Mouse (Mus musculus): ENCODE data around the gene Nudt14. TPM values are rescaled to one million over a fixed set of nuclear protein-coding genes. Genes with fewer than 3 reads are reported as not detected.

The Nudt14 gene
- total RNA-seq (2017) = 6.5 to 9.3 TPM (median 7.9 TPM) in 3 replicates

DNA sequence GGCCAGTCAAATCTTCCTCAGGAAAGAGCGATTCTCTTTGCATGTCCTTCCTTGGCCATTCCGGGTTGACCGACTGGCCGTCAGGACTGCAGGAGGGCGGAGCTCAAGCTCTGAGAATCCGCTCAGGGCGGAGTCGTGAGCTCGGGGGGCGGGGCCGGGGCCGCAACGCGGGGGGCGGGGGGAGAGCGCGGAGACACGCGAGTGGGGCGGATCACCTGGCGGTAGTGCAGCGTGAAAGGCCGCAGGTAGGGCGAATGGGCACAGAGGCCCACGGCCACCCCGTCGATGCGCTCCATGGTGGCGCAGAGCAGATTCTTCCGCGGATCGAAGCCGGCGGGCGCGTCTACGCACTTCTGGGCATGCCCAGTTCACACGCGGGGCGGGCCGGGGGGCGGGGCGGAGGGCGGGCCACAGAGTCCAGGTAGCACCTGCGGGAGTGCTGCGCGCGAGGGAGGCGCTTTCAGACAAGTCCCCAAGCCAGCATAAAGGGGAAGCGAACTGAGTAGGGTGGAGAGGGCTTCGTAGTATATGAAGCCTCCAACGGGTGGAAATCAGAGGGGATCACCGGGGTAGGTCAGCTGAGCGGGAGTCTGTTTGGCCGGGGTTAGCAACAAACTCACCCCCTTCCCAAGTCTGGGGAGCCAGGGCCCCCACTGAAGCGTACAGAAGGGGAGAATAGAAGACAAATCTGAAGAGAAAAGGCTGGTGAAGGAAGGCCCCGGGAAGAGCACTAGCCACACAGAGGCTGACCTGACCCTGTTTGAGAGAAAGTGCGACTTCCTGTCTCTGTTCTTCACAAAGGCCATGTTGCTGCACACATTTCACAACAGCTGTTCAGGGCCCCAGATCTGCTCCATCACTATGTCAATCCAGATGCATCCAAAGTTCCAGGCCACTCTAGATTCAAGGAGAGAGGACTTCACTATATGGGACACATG lies at the start of gene Nudt14:
TSS of gene Nudt14 (minus strand) at position 349 of the 938 bp plus-strand sequence.
- peak; percentile 44 for ATAC-seq (replicated peaks; ENCODE audit: insufficient number of reproducible peaks, low FRiP score, low TSS enrichment, poor library complexity, severe bottlenecking)

DNA sequence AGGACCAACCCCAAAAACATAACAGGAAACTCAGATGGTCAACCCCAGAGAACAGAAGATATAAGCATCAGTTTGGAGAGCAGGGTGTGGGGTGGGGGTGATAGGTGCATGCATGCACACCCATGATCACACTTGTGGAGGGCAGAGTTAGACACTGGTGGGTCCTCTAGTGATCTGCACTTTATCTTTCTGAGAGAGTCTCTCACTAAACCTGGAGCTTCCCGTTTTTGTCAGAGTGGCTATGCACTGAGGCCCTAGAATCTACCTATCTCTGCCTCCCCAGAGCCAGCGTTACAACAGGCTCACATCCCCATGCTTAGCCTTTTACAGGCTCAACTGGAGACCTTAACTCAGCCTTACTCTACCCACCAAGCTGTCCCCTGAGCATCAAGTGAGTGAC lies 49.5 kb upstream of the Nudt14 start:
- no peak for ATAC-seq (replicated peaks; ENCODE audit: insufficient number of reproducible peaks, low FRiP score, low TSS enrichment, poor library complexity, severe bottlenecking)

DNA sequence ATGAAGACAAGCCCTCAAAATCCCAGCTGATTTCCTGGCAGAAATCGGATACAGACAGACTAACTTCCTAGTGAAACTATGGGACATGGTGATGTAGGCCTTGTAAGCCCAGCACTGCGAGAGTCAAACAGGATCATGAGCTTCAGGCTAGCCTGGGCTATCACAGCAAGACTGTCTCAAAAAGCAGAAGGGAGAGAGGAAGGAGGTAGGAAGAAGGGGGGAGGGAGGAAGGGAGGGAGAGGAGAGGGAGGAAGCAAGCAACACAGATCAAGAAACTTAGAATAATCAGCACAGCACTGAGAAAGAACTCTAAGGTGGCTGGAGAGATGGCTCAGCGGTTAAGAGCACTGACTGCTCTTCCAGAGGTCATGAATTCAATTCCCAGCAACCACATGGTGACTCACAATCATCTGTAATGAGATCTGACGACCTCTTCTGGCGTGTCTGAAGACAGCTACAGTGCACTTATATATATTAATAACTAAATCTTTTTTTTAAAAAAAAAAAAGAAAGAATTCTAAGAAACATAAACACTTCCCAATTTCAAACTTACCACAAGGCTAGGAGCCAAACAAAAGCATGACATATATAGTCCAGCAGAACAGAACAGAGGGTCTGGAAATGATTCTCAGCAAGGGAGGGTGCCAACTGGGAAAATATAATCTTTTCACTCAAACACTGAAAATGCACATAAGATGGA lies 48.9 kb upstream of the Nudt14 start:
- ATAC-seq (replicated peaks; ENCODE audit: insufficient number of reproducible peaks, low FRiP score, low TSS enrichment, poor library complexity, severe bottlenecking) = no peak

DNA sequence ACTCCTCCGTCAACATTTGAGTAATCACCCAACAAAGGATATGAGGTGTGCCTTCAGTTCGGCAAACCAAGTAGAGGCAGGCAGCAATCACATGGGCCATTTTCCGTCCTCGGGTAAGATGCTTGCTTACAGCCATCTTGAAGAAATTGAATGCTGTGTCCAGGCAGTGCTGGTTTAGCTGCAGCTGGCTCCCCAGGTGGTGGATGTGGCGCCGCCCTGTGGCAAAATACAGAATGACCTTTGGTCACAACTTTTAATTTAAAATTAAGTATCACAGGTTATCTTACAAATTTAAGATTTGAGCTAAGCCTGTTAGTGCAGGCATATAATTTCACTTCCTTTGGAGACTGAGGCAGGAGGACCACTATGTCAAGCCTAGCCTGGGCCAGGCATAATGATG lies 46.0 kb upstream of the Nudt14 start:
- ATAC-seq (replicated peaks; ENCODE audit: insufficient number of reproducible peaks, low FRiP score, low TSS enrichment, poor library complexity, severe bottlenecking) = 0 out of 2 replicates have a peak, but pooled peaks have one; percentile 36

DNA sequence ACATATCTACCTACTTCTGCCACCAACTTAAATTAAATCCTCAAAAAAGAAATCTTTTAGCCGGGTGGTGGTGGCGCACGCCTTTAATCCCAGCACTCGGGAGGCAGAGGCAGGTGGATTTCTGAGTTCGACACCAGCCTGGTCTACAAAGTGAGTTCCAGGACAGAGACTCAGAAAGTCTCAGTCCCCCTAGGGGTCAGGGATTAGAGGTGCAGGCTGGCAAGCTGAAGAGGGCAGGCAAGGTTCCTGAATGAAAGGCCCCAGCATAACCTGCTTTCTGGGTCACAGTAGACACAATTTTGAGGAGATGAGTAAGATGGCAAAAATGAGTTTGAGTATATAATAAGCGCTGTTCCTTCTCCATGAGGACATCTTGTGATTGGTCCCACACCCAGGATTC lies 43.4 kb upstream of the Nudt14 start:
- ATAC-seq (replicated peaks; ENCODE audit: insufficient number of reproducible peaks, low FRiP score, low TSS enrichment, poor library complexity, severe bottlenecking) = no peak

DNA sequence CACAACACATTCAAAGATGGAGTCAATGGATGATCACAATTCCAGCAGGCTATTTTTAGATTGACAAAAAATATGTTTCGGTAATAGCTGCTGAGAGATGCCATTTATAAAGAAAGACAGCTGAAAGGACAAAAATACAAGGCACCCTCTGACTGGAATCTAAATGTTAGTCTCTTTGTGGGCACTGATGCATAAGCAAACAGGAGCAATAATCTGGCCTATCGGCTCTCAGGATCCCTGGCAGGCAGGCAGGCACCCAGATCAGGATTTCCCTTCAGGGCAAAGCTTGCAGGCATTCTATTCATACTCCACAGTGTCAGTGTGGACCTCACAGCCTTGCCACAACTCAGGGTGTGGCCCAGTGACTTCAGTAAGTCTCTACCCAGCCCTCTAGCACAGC lies 40.1 kb upstream of the Nudt14 start:
- ATAC-seq (replicated peaks; ENCODE audit: insufficient number of reproducible peaks, low FRiP score, low TSS enrichment, poor library complexity, severe bottlenecking) = no peak

DNA sequence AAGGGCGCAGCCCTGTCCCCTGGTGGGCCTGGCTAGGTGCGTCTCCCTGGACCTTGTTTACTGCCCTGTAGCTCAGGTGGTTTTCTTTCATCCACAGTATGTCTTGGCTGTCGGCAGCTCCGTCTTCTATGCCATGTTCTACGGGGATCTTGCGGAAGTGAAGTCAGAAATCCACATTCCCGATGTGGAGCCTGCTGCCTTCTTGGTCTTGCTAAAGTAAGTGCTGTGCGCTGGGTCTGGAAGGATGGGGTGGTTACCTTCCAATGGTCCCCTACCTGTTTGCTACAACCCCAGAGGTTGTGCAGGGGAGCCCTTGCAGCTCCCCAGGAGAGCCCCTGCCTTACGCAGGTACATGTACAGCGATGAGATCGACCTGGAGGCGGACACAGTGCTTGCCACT lies 35.2 kb upstream of the Nudt14 start:
- no peak for ATAC-seq (replicated peaks; ENCODE audit: insufficient number of reproducible peaks, low FRiP score, low TSS enrichment, poor library complexity, severe bottlenecking)

DNA sequence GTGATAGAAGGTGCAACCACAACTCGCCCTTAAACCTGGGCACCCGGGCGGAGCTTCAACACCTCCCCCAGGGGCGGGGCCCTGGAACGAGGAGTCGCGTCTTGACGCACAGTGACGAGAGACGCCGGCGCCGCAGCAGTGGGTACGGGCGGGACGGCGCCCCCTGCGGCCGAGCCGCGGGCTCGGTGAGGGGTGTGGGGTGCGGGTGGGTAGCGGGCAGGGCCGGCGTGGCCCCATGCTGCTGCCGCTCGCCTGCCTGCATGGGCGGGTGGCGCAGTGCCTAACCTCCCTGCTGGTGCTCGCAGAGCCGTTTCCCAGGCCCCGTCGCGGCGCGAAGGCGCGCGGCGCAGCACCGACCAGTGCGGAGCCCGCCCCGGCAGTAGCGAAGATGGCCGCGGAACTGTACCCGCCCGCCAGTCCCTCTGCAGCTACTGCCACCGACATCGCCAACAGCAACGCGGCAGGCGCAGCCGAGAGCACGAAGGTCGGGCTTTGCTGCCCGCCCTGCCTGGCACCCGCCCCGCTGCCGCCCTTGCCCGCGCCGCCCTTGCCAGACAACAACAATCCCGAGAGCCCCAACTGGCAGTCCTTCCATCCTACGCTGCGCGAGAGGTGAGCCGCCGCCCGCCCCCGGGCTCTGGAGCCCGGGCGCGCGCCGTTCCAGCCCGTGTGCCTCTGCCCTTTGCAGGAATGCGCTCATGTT lies 34.6 kb upstream of the Nudt14 start, which contains the start of gene Btbd6:
TSS of gene Btbd6 (plus strand) at position 112 of the 703 bp plus-strand sequence.
- ATAC-seq (replicated peaks; ENCODE audit: insufficient number of reproducible peaks, low FRiP score, low TSS enrichment, poor library complexity, severe bottlenecking) = 0 out of 2 replicates have a peak, but pooled peaks have one; percentile 47

DNA sequence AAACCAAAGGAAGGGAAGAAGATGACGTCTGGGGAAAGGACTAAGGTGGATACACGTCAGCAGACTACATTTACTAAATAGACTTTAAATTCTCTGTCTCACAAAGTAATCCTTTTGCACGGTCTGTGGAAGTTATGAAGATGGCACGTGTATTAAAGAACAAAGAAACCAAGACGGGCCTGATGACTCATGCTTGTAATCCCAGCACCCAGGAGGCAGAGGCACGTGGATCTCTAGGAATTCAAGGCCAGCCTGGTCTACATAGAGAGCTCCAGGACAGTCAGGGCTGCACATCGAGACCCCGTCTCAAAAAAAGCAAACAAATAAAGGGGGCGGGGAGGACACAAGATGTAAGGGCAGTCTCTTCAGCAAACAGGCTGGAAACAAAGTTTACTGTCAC lies 32.8 kb upstream of the Nudt14 start:
- no peak for ATAC-seq (replicated peaks; ENCODE audit: insufficient number of reproducible peaks, low FRiP score, low TSS enrichment, poor library complexity, severe bottlenecking)

DNA sequence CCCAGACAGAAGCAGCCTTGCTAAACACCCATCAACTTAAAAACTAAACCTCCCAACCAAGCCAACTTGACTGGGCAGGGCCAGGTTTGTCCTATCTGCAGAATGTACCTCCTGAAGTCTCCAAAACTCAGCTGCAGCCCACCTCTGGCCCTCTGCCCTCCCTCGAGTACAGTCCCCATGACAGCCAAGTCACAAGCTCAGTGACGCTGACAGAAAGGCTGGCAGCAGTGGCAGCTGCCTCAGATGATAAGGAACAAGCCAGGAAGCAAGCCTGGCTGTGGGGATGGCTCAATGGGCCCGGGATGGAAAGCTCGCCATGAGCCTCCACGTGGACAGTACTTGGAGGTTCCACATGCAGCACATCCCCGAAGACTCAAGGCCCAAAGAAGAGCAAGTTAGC lies 27.7 kb upstream of the Nudt14 start:
- ATAC-seq (replicated peaks; ENCODE audit: insufficient number of reproducible peaks, low FRiP score, low TSS enrichment, poor library complexity, severe bottlenecking) = no peak

DNA sequence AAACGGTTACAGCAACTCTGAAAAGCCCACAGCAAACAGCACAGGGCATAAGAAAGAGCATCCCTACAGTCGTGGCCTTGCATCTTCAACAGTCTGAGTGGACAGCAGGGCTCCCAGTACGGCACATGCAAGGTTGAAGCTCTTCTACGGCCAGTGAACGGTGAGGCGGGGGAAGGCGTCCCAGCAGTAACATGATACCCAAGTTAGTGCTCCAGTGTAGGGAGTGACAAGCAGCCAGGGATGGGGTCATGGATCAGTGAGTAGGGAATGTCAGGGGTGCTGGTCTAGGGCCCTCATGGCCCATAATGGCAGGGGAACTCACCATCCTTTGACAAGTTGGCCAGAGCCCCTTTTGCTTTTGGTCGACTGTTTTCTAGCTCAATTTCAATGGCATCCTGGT lies 27.0 kb upstream of the Nudt14 start:
- ATAC-seq (replicated peaks; ENCODE audit: insufficient number of reproducible peaks, low FRiP score, low TSS enrichment, poor library complexity, severe bottlenecking) = no peak

DNA sequence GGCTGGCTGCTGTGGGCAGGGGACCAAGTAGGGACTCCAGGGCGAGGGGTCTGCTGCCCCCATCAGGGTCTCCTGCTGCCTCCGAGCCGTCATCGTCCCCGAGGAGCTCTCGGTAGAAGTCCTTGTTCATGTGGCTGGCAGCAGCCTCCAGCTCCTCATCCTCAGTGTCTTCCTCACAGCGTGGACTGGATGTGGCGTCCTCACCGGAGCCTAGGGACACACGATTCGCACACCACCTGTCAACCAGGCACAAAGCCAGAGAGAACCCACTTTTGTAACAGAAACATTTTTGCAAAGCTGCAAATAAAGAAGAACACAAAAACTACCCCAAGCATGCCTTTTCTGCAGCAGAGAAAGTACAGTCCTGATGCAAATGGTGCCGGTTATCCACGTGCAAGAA lies 23.9 kb upstream of the Nudt14 start:
- ATAC-seq (replicated peaks; ENCODE audit: insufficient number of reproducible peaks, low FRiP score, low TSS enrichment, poor library complexity, severe bottlenecking) = no peak

DNA sequence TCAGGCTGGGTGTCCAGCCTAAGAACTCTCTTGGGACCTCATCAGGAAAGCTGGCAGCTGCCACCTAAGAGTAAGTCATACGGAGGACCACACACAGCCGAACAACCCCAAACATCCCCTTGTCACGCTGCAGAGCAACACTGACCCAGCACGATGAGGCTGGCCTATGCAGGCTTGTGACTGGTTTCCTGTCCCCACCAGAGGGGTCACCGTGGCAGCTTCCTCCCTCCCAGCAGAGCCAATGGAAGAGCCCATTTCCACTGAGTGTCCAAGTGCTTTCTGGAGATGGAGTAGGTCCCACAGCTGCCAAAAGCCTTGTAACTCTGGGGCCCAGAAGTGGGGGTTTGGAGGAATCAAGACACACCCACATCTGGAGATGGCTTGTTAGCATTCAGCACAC lies 19.9 kb upstream of the Nudt14 start:
- ATAC-seq (replicated peaks; ENCODE audit: insufficient number of reproducible peaks, low FRiP score, low TSS enrichment, poor library complexity, severe bottlenecking) = no peak

DNA sequence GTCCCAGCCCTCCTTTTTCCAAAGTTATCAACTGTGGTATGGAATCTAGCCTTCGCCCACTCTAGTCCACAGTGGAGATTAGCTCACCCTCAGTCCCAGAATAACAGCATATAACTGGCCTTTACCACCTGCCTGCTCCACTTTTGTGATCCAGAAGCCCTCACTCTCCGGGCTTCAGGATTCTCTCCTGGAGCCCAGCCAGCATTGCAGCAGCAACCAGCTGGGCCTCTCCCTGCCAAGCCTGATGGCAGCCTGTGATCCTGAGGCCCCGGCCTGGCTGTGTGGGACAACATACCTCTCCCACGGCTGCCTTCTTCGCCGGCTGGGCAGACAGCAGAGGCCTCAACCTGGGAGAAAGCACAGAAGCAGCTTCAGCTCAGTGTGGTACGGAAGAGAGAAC lies 19.5 kb upstream of the Nudt14 start:
- no peak for ATAC-seq (replicated peaks; ENCODE audit: insufficient number of reproducible peaks, low FRiP score, low TSS enrichment, poor library complexity, severe bottlenecking)

DNA sequence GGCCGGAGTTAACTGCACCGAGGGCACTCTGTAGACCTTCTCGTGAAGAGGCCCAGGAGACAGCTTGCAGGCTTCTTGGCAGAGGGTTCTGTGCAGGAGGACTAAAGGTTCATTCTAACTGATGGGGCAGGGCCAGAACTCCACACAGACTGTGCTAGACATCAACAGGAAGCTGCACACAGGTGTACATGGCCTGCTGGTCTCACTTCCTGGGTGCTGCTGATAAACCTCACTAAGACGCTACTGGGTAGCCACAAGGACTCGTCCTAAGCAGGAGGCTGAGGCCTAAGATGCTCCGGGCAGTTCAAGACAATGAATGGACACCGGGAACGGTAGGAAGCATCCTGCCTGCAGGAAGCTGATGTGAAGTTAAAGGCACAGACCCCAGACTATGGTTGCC lies 17.5 kb upstream of the Nudt14 start:
- ATAC-seq (replicated peaks; ENCODE audit: insufficient number of reproducible peaks, low FRiP score, low TSS enrichment, poor library complexity, severe bottlenecking) = no peak

DNA sequence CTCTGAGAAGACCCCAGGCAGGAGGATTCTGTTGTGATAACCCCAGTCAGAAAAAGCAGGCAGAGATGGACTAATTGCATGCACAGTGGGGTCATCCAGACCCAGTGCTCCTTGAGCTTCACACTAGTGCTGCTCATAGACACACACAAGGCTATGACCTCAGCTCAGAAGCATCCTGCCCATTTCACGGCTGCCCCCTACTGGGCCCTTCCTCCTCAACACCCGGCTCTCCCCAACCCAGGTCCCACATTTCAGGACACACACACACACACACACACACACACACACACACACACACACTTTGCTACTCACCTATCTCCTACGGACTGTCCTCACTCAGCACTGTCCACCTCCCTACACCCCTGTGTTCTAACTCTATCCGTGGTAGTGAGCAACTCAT lies 16.4 kb upstream of the Nudt14 start:
- ATAC-seq (replicated peaks; ENCODE audit: insufficient number of reproducible peaks, low FRiP score, low TSS enrichment, poor library complexity, severe bottlenecking) = no peak

DNA sequence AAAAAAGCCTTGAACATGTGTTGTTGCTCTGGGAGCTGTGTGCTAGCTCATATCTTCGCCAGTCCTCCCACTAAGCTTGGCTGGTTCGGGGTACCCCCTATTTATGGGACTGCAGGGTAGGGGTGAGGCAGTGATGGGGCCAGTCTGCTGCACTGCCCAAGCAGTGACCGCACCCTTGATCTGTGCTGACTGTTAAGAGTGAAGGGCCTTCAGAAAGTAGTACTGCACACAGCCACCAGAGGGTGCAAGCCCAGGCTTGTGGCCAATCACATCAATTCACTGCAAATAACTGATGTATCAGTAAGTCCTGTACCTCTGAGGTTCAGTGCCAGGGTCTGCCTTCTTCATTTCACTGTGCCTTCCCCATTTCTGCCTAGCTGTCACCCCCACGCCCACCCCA lies 13.9 kb upstream of the Nudt14 start:
- peak; percentile 60; the same call in 1 of the 2 replicates for ATAC-seq (replicated peaks; ENCODE audit: insufficient number of reproducible peaks, low FRiP score, low TSS enrichment, poor library complexity, severe bottlenecking)

DNA sequence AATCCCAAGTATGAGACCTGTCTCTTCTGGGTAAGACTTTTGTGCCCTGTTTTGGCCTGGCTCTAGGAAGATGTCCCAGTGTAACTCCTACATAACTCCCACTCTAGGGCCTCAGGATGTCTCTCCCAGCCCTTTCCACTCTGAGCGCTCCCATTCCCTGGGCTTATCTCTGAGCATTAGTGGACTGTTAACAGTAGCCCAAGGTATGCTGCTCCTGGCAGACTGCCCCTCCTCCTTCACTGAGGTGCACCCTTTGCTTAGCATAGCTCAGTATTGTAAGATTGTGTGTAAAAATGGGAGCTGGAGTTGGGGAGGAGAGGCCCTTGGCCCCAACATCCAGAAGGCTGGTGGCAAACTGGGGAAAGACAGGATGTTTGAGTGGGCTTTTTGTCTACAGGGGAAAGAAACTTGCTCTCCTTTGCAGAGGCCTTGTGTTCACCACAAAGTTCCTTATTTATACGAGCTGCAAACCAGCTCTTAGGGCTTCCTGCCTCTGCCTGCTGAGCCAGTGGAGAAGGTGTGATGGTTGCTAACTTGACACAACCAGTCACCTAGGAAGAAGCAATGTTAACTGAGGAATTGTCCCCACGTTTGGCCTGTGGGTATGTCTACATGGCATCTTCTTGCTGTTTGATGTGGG lies 11.1 kb upstream of the Nudt14 start:
- no peak for ATAC-seq (replicated peaks; ENCODE audit: insufficient number of reproducible peaks, low FRiP score, low TSS enrichment, poor library complexity, severe bottlenecking)

DNA sequence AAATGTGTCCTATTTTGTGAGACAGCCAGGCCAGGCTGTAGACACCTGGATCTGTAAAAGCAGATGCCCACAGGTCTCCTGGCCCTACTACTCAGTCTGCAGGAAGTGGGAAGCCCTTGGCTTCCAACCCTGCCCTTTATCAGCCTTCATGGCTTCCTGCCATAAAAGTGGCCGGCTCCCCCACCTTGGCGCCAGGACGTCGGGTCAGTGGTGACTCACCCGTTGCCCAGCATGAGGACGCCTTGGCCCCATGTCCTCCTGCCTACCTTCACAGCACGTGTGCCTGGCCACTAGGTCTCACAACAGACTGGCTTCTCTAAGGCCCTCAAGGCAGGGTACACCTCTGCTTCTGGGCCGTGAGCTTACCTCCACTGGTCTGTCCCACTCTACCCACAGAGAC lies 10.5 kb upstream of the Nudt14 start:
- ATAC-seq (replicated peaks; ENCODE audit: insufficient number of reproducible peaks, low FRiP score, low TSS enrichment, poor library complexity, severe bottlenecking) = no peak

Data from monocyte, adult 5-6 weeks (primary cell).